Mouse (Mus musculus): ENCODE results near the gene Tmem150c.

GRCm38 (mm10) chr5:100124530-100124929, 35.1 kb downstream of the Tmem150c start:
- no peak for TF ChIP-seq CTCF (IDR thresholded peaks at IDR 0.05; ENCODE audit: control insufficient read depth, insufficient read depth, low read length)
- TF ChIP-seq POLR2A (IDR thresholded peaks at IDR 0.05; ENCODE audit: borderline replicate concordance, control insufficient read depth, low read depth, low read length) = no peak

All from bone marrow, adult 2 months (tissue).